Mouse (Mus musculus): Measurements from ENCODE around the gene Fap. TPM values are rescaled to one million over a fixed set of nuclear protein-coding genes. Genes with fewer than 3 reads are reported as not detected.

Fap gene
- total and polyA plus RNA-seq, 2 experiments from 2014 or later, result 0.31 to 0.99 TPM

GRCm38 (mm10) chr2:62507130-62507529 lies 66.7 kb downstream of the Fap start:
- H3K4me3 ChIP-seq (ENCODE audit: low read length), result no peak overlapping the region
- no peaks in the 10 kb centered on the region for H3K9me3 ChIP-seq (ENCODE audit: low read length)
- WGBS, result 73% methylated on average over 5 of the region's 5 CpGs
- no peaks in the 10 kb centered on the region for H3K4me1 ChIP-seq (ENCODE audit: insufficient read depth, low read length)
- H3K36me3 ChIP-seq (ENCODE audit: insufficient read depth, low read length), result no peaks in the 10 kb centered on the region
- ATAC-seq, result no peak
- no peaks in the 10 kb centered on the region for H3K27me3 ChIP-seq (ENCODE audit: insufficient read depth, low read length)
- H3K9ac ChIP-seq (replicated peaks; ENCODE audit: low read length), result no peak overlapping the region
- no peak overlapping the region for H3K27ac ChIP-seq
- no peak for TF ChIP-seq CTCF (IDR thresholded peaks at IDR 0.05; ENCODE audit: low read depth)
- DNase-seq (ENCODE audit: low spot score), result no peak
- H3K4me2 ChIP-seq (ENCODE audit: low read depth, low read length), result no peak overlapping the region

- no peak overlapping the region for H3K9ac ChIP-seq (replicated peaks; ENCODE audit: low read length)
- no peak overlapping the region for H3K27ac ChIP-seq
- ATAC-seq, result no peak
- no peaks in the 10 kb centered on the region for H3K36me3 ChIP-seq (ENCODE audit: insufficient read depth, low read length)
- H3K27me3 ChIP-seq (ENCODE audit: insufficient read depth, low read length), result no peaks in the 10 kb centered on the region
- no peak for TF ChIP-seq CTCF (IDR thresholded peaks at IDR 0.05; ENCODE audit: low read depth)
- no peaks in the 10 kb centered on the region for H3K9me3 ChIP-seq (ENCODE audit: low read length)
- no peak for DNase-seq (ENCODE audit: low spot score)
- H3K4me3 ChIP-seq (ENCODE audit: low read length), result no peak overlapping the region
- no peak overlapping the region for H3K4me2 ChIP-seq (ENCODE audit: low read depth, low read length)
- WGBS, result 36% methylated on average over 2 of the region's 2 CpGs
- no peaks in the 10 kb centered on the region for H3K4me1 ChIP-seq (ENCODE audit: insufficient read depth, low read length)
Measured at GRCm38 (mm10) chr2:62506441-62506840, 67.4 kb downstream of the Fap start.

GRCm38 (mm10) chr2:62504269-62504796 lies 69.5 kb downstream of the Fap start:
- Histone ChIP-seq H3K9me3 (ENCODE audit: low read length) (no peaks in the 10 kb centered on the region), H3K4me2 (ENCODE audit: low read depth, low read length) (no peak overlapping the region), H3K27ac (no peak overlapping the region), H3K4me3 (ENCODE audit: low read length) (no peak overlapping the region), H3K36me3 (ENCODE audit: insufficient read depth, low read length) (no peaks in the 10 kb centered on the region), H3K4me1 (ENCODE audit: insufficient read depth, low read length) (no peaks in the 10 kb centered on the region), H3K9ac (replicated peaks; ENCODE audit: low read length) (no peak overlapping the region), H3K27me3 (ENCODE audit: insufficient read depth, low read length) (no peaks in the 10 kb centered on the region)
- TF ChIP-seq CTCF (IDR thresholded peaks at IDR 0.05; ENCODE audit: low read depth), result no peak
- WGBS, result 78% methylated on average over 4 of the region's 4 CpGs
- DNase-seq (ENCODE audit: low spot score), result no peak
- ATAC-seq, result no peak

GRCm38 (mm10) chr2:62503326-62503725 lies 70.5 kb downstream of the Fap start:
- DNase-seq (ENCODE audit: low spot score) (no peak), ATAC-seq (no peak)
- H3K27ac ChIP-seq, result no peak overlapping the region
- H3K4me3 ChIP-seq (ENCODE audit: low read length), result no peak overlapping the region
- H3K4me1 ChIP-seq (ENCODE audit: insufficient read depth, low read length), result no peaks in the 10 kb centered on the region
- H3K4me2 ChIP-seq (ENCODE audit: low read depth, low read length), result no peak overlapping the region
- no peak for TF ChIP-seq CTCF (IDR thresholded peaks at IDR 0.05; ENCODE audit: low read depth)
- H3K27me3 ChIP-seq (ENCODE audit: insufficient read depth, low read length), result no peaks in the 10 kb centered on the region
- H3K36me3 ChIP-seq (ENCODE audit: insufficient read depth, low read length), result no peaks in the 10 kb centered on the region
- no peak overlapping the region for H3K9ac ChIP-seq (replicated peaks; ENCODE audit: low read length)
- H3K9me3 ChIP-seq (ENCODE audit: low read length), result no peaks in the 10 kb centered on the region
- WGBS, result 79% methylated on average over 5 of the region's 5 CpGs

- Histone ChIP-seq H3K4me1 (ENCODE audit: insufficient read depth, low read length) (no peaks in the 10 kb centered on the region), H3K27me3 (ENCODE audit: insufficient read depth, low read length) (no peaks in the 10 kb centered on the region), H3K9ac (replicated peaks; ENCODE audit: low read length) (no peak overlapping the region), H3K27ac (no peak overlapping the region), H3K9me3 (ENCODE audit: low read length) (no peaks in the 10 kb centered on the region), H3K36me3 (ENCODE audit: insufficient read depth, low read length) (no peaks in the 10 kb centered on the region), H3K4me2 (ENCODE audit: low read depth, low read length) (no peak overlapping the region), H3K4me3 (ENCODE audit: low read length) (no peak overlapping the region)
- 76% methylated on average over 4 of the region's 4 CpGs for WGBS
- no peak for ATAC-seq
- DNase-seq (ENCODE audit: low spot score), result no peak
- TF ChIP-seq CTCF (IDR thresholded peaks at IDR 0.05; ENCODE audit: low read depth), result no peak
Measured at GRCm38 (mm10) chr2:62502516-62502915, 71.4 kb downstream of the Fap start.

GRCm38 (mm10) chr2:62498821-62499220 lies 75.1 kb downstream of the Fap start:
- Histone ChIP-seq H3K9me3 (ENCODE audit: low read length) (no peaks in the 10 kb centered on the region), H3K27ac (no peak overlapping the region), H3K27me3 (ENCODE audit: insufficient read depth, low read length) (no peaks in the 10 kb centered on the region), H3K36me3 (ENCODE audit: insufficient read depth, low read length) (no peaks in the 10 kb centered on the region), H3K9ac (replicated peaks; ENCODE audit: low read length) (no peak overlapping the region), H3K4me2 (ENCODE audit: low read depth, low read length) (no peak overlapping the region), H3K4me1 (ENCODE audit: insufficient read depth, low read length) (no peaks in the 10 kb centered on the region), H3K4me3 (ENCODE audit: low read length) (no peak overlapping the region)
- no peak for TF ChIP-seq CTCF (IDR thresholded peaks at IDR 0.05; ENCODE audit: low read depth)
- WGBS, result 85% methylated on average over 5 of the region's 5 CpGs
- DNase-seq (ENCODE audit: low spot score) (no peak), ATAC-seq (no peak)

- Histone ChIP-seq H3K4me3 (ENCODE audit: low read length) (no peak overlapping the region), H3K27ac (no peak overlapping the region), H3K36me3 (ENCODE audit: insufficient read depth, low read length) (no peaks in the 10 kb centered on the region), H3K4me1 (ENCODE audit: insufficient read depth, low read length) (no peaks in the 10 kb centered on the region), H3K4me2 (ENCODE audit: low read depth, low read length) (no peak overlapping the region), H3K9me3 (ENCODE audit: low read length) (no peaks in the 10 kb centered on the region), H3K27me3 (ENCODE audit: insufficient read depth, low read length) (no peaks in the 10 kb centered on the region), H3K9ac (replicated peaks; ENCODE audit: low read length) (no peak overlapping the region)
- WGBS, result 78% methylated on average over 4 of the region's 4 CpGs
- TF ChIP-seq CTCF (IDR thresholded peaks at IDR 0.05; ENCODE audit: low read depth), result no peak
- ATAC-seq (no peak), DNase-seq (ENCODE audit: low spot score) (no peak)
Measured at GRCm38 (mm10) chr2:62498086-62498485, 75.8 kb downstream of the Fap start.
